Mouse (Mus musculus) heart, embryonic 16.5 days (tissue): Measurements from ENCODE around the gene Slc4a2. TPM values are rescaled to one million over a fixed set of nuclear protein-coding genes. Genes with fewer than 3 reads are reported as not detected.
A peak's percentile ranks its signal among the peaks of the same experiment; 100 is the strongest.

ENCODE experiments used
- ATAC-seq: fragments of 200-750 bp; cut with Nextera tagmentation; replicated peaks from 2 replicates; pipeline ENCODE4 v1.8.0; 2017; ENCODE audit warnings: moderate number of reproducible peaks; ENCODE audit not compliant: insufficient read depth, low FRiP score; ENCODE audit errors: extremely low read depth
- H3K27ac ChIP-seq: fragments of 300-500 bp; sonication (generic); 2 replicates; pipeline ENCODE4 v1.5.1; 2014; ENCODE audit warnings: mild to moderate bottlenecking, low read length, control low read depth, moderate library complexity
- H3K27me3 ChIP-seq: fragments of 300-500 bp; sonication (generic); 2 replicates; pipeline ENCODE4 v1.6.1; 2014; ENCODE audit warnings: low read length, mixed read lengths; ENCODE audit not compliant: control insufficient read depth, insufficient read depth
- H3K36me3 ChIP-seq: fragments of 300-500 bp; sonication (generic); 2 replicates; pipeline ENCODE4 v1.6.1; 2014; ENCODE audit not compliant: control insufficient read depth, insufficient read depth
- H3K4me1 ChIP-seq: fragments of 300-500 bp; sonication (generic); 2 replicates; pipeline ENCODE4 v1.6.1; 2014; ENCODE audit warnings: low read length, mixed read lengths; ENCODE audit not compliant: control insufficient read depth, insufficient read depth
- H3K4me2 ChIP-seq: fragments of 300-500 bp; sonication (generic); 2 replicates; pipeline ENCODE4 v1.6.1; 2014; ENCODE audit warnings: low read depth, mild to moderate bottlenecking, control low read depth, low read length
- H3K4me3 ChIP-seq: fragments of 300-500 bp; sonication (generic); 2 replicates; pipeline ENCODE4 v1.5.1; 2014; ENCODE audit warnings: mild to moderate bottlenecking, control low read depth, low read length
- H3K9ac ChIP-seq: fragments of 300-500 bp; sonication (generic); 2 replicates; pipeline ENCODE4 v1.6.1; 2014; ENCODE audit warnings: low read length, control low read depth
- H3K9me3 ChIP-seq: fragments of 300-500 bp; sonication (generic); replicated peaks from 2 replicates; pipeline ENCODE4 v1.6.1; 2016; ENCODE audit warnings: low read length; ENCODE audit not compliant: control insufficient read depth
- WGBS: fragments of 180-500 bp; shearing (Covaris S2); extraction: QIAGEN DNeasy Blood & Tissue Kit; methylation state at CpG from one replicate; pipeline ENCODE4 v1.1.7; 2014; 5-methylcytosine and 5-hydroxymethylcytosine counted together
- polyA plus RNA-seq: library from polyadenylated mRNA; unstranded; fragments of >200 nt; fragmentation: Nextera tagmentation; extraction: Ambion mirVana; gene quantifications from 2 replicates; pipeline ENCODE4 v1.2.1, GENCODE M21; 2015

Gene Slc4a2
- polyA plus RNA-seq: 29.2 and 32.5 TPM in 2 replicates

DNA sequence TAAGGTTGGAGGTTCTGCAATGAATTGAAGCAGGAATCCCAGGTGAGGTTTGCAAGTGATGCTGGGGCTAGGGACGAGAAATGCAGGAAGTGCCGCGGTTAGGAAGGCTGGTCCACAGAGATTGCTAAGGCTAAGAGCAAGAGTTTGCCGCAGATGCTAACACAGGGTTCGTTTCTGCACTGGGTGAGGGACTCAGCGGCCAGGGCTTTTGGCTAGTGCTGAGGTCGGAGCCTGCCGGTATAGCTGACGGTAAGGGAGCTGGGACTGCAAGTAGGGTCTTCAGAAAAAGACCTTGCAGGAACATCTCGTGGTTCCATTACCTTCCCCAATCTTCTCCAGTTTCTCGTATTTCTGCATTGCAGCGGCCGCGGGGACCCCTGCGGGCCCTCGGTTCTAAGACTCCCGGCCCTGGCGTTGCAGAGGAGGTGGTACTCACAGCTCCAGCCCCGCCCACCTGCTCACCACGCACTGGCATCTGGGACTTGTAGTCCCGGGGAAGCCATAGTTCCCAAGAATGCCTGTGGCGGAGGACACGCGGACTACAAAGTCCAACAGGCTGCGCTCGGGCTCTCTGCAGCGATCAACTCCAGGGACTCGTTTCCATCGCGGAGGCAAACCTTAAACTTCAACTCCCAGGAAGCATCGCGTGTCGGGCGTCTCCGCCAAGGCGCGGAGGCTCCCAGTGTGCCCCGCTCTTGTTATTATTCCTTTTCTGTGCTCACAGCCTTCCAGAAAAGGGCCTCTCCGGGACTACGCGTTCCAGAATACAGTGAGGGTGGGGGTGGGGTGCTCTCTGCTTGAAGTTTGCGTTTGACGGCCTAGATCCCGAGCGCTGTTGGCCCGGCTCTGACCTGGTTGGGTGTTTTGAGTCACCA is at the start of gene Slc4a2, which contains the start of gene Cdk5:
Gene Slc4a2 (plus strand): TSS at position 709 of the 875 bp plus-strand sequence.
Gene Cdk5 (minus strand): TSS at position 402 of the 875 bp plus-strand sequence.
- Histone ChIP-seq H3K9ac (peak within 1 kb of the TSS; percentile 82), H3K4me1 (peaks cover 31% of the 10 kb centered on the region), H3K27me3 (no peaks in the 10 kb centered on the region), H3K36me3 (peaks cover 7% of the 10 kb centered on the region), H3K9me3 (no peaks in the 10 kb centered on the region), H3K4me3 (peak within 1 kb of the TSS; percentile 79), H3K4me2 (peak within 1 kb of the TSS; percentile 92), H3K27ac (peak within 1 kb of the TSS; percentile 97)
- ATAC-seq: peak; percentile 91
- under 1% methylated on average over 46 of the region's 46 CpGs for WGBS

DNA sequence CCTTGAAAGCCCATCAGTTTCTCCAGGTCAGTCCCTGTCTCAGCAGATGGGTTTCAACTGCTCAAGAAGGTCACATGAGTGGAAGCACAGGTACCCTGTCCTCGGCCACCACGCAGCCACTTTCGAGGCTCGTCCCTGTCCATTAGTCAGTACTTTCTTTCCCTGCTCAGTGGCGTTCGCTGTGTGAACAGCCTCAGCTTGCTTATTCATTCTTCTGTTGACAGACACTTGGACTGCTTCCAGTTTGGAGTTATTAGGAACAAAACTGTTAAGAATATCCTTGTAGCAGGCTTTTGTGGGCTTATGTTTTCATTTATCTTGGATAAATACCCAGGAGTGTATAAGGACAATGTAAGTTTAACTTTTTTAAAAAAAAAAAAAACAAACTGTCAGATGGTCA is 49.4 kb upstream of the Slc4a2 start:
- H3K36me3 ChIP-seq: no peaks in the 10 kb centered on the region
- peaks cover 10% of the 10 kb centered on the region for H3K4me1 ChIP-seq
- H3K9ac ChIP-seq: peak overlapping the region; percentile 27; the same call in 1 of the 2 replicates
- no peaks in the 10 kb centered on the region for H3K9me3 ChIP-seq
- ATAC-seq: no peak; the same call in 1 of the 2 replicates
- no peaks in the 10 kb centered on the region for H3K27me3 ChIP-seq
- H3K4me3 ChIP-seq: no peak overlapping the region
- H3K27ac ChIP-seq: peak overlapping the region; percentile 25
- WGBS: 13% methylated on average over 6 of the region's 6 CpGs
- H3K4me2 ChIP-seq: no peak overlapping the region

DNA sequence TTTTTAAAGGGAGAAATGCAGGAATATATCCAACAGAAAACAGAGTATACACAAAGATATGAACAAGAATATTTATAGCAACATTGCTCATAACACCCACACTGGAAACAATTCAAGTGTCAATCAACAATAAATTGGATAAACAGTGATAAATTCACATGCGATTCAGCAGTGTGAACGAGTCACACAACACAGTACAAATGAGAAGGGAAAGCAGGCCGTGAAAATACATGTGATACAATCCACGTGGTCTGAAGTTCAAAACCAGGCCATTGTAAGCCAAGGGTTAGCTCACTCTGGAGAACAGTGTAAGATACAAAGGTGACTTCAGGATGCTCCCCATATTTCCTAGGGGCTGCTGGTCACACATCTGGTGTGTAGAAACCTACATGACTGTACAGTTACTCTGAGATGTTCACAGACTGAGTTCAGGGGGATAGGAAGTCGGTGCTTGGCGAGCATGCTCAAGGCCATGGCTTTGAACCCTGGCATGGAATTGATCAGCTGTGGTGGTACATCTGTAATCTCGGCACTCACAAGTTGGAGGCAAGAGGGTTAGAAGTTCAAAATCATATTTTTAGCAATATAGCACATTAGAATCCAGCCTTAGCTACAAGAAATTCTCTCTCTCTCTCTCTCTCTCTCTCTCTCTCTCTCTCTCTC is 48.8 kb upstream of the Slc4a2 start:
- H3K9ac ChIP-seq: no peak overlapping the region
- no peaks in the 10 kb centered on the region for H3K36me3 ChIP-seq
- H3K4me2 ChIP-seq: no peak overlapping the region
- H3K27me3 ChIP-seq: no peaks in the 10 kb centered on the region
- H3K4me1 ChIP-seq: peaks cover 10% of the 10 kb centered on the region
- H3K4me3 ChIP-seq: no peak overlapping the region
- H3K9me3 ChIP-seq: no peaks in the 10 kb centered on the region
- 0 out of 2 replicates have a peak overlapping the region, but pooled peaks have one; percentile 9 for H3K27ac ChIP-seq
- WGBS: 50% methylated on average over 7 of the region's 7 CpGs
- ATAC-seq: no peak

DNA sequence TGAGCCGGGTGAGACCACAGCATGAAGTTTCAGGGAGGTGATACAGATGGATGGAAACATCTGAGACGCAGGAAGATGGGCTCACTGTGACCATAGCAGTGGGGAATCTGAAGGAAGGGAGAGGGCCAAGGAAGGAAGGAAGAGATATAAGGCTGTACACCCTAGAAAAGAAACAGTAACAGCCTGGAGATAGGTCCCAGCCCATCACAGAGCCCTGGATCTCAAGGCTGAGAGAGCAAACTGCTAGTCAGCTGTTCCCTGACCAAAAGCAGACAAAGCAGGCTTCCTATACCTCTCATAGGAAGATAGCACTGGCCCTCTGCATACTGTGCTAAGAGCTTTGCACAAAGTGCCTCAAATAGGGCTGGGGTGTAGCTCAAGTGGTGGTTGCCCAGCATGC is 44.9 kb upstream of the Slc4a2 start:
- Histone ChIP-seq H3K4me3 (no peak overlapping the region), H3K9me3 (no peaks in the 10 kb centered on the region), H3K4me1 (peaks cover 16% of the 10 kb centered on the region), H3K9ac (no peak overlapping the region), H3K27ac (no peak overlapping the region), H3K4me2 (no peak overlapping the region), H3K27me3 (no peaks in the 10 kb centered on the region), H3K36me3 (no peaks in the 10 kb centered on the region)
- no peak for ATAC-seq
- 78% methylated on average over 2 of the region's 2 CpGs for WGBS

DNA sequence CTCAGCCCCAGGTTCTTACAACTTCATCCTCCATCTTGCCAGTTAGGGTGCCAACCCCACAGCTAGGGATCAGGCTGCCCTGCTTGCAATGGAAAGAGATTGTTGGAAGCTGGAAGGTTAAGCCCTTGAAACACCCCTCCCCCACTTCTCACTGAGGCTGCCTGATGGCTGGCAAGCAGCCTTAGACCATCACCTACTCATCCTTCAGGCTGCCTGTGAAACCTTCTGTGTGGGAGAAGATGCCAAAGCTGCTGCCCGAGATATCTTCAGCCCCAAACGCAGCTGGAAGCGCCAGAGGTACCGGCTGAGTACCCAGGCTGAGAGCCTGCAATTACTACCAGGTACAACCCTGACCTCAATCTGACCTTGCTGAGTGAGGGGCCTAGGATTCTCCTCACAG is 44.1 kb upstream of the Slc4a2 start:
- 40% methylated on average over 4 of the region's 4 CpGs for WGBS
- H3K36me3 ChIP-seq: no peaks in the 10 kb centered on the region
- no peak overlapping the region for H3K9ac ChIP-seq

DNA sequence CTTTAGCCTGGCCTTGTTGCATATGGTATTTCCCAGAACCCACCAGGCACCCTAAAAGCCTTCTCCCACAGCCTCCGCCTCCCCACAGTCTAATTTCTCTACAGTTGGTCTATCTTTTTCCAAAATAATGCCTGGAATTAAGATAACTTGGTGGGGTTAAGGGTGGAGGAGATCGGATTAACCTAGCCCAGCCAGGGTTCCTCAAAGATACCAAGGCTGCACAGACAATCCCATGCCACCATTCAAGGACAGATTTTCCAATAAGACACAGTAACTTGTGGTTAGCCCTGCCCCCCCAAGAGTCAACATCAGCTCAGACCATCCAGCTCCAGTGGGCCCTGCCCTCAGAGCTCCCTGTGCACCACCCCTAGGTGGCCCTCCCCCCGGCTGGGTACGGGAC is 43.1 kb upstream of the Slc4a2 start:
- H3K27me3 ChIP-seq: no peaks in the 10 kb centered on the region; the same call in 1 of the 2 replicates
- no peak overlapping the region for H3K4me2 ChIP-seq
- H3K9ac ChIP-seq: no peak overlapping the region
- ATAC-seq: no peak
- whole genome bisulfite sequencing: 84% methylated on average over 4 of the region's 4 CpGs
- no peaks in the 10 kb centered on the region for H3K9me3 ChIP-seq
- H3K4me3 ChIP-seq: no peak overlapping the region
- no peaks in the 10 kb centered on the region for H3K36me3 ChIP-seq
- H3K4me1 ChIP-seq: peaks cover 13% of the 10 kb centered on the region
- no peak overlapping the region for H3K27ac ChIP-seq

More for the DNA sequence above, 44.1 kb upstream of the Slc4a2 start:
- no peaks in the 10 kb centered on the region for H3K27me3 ChIP-seq
- no peak overlapping the region for H3K4me2 ChIP-seq
- no peak overlapping the region for H3K4me3 ChIP-seq
- no peak overlapping the region for H3K27ac ChIP-seq
- peaks cover 17% of the 10 kb centered on the region for H3K4me1 ChIP-seq
- no peaks in the 10 kb centered on the region for H3K9me3 ChIP-seq
- ATAC-seq: no peak

DNA sequence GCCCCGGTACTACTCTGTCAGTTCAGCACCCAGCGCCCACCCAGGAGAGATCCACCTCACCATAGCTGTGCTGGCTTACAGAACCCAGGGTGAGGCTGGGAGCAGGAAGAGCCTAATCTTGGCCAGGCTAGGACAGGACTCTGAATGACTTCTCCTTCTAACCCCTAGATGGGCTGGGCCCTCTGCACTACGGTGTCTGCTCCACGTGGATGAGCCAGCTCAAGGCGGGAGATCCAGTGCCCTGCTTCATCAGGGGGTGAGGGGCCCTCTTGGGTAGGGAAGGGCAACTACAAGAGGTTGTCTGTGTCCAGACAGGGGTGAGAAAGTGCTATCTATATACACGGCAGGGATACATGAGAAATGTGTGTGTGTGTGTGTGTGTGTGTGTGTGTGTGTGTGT is 42.2 kb upstream of the Slc4a2 start:
- ATAC-seq: no peak
- WGBS: 67% methylated on average over 6 of the region's 6 CpGs

DNA sequence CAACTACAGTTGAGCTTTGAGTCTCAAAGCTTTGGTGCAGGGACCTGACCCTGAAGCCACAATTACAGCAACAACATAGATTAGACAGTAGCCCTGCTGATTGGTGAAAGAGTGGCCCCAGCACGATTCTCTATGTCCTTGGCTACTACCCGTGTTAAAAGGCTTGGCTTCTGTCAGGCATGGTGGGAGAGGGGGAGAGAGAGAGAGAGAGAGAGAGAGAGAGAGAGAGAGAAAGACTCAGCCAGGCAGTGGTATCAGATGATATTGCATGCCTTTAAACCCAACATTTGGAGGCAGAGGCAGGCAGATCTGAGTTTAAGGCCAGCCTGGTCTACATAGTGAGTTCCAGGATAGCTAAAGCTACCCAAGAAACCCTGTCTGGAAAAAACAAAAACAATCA is 41.6 kb upstream of the Slc4a2 start:
- Histone ChIP-seq H3K27ac (no peak overlapping the region), H3K4me2 (no peak overlapping the region), H3K9ac (no peak overlapping the region), H3K27me3 (peaks cover 3% of the 10 kb centered on the region; the same call in 1 of the 2 replicates), H3K4me3 (no peak overlapping the region), H3K9me3 (no peaks in the 10 kb centered on the region), H3K36me3 (no peaks in the 10 kb centered on the region), H3K4me1 (peaks cover 18% of the 10 kb centered on the region)
- 42% methylated on average over 2 of the region's 2 CpGs for WGBS
- no peak for ATAC-seq

More for the DNA sequence above, 42.2 kb upstream of the Slc4a2 start:
- H3K4me1 ChIP-seq: peaks cover 13% of the 10 kb centered on the region
- no peak overlapping the region for H3K4me3 ChIP-seq
- H3K27ac ChIP-seq: no peak overlapping the region
- H3K4me2 ChIP-seq: no peak overlapping the region
- H3K27me3 ChIP-seq: peaks cover 3% of the 10 kb centered on the region; the same call in 1 of the 2 replicates
- H3K9ac ChIP-seq: no peak overlapping the region
- H3K9me3 ChIP-seq: no peaks in the 10 kb centered on the region
- H3K36me3 ChIP-seq: no peaks in the 10 kb centered on the region
